Mouse (Mus musculus) kidney, embryonic 15.5 days (tissue): ENCODE measurements around the gene Drap1. TPM values are rescaled to one million over a fixed set of nuclear protein-coding genes. Genes with fewer than 3 reads are reported as not detected.
A peak's percentile ranks its signal among the peaks of the same experiment; 100 is the strongest.

Experiments used
- ATAC-seq: fragments of 200-750 bp; cut with Nextera tagmentation; replicated peaks from 2 replicates; pipeline ENCODE4 v1.8.0; 2017; ENCODE audit warnings: moderate TSS enrichment; ENCODE audit not compliant: low FRiP score
- H3K27ac ChIP-seq: fragments of 300-500 bp; sonication (generic); 2 replicates; pipeline ENCODE4 v1.5.1; 2015; ENCODE audit warnings: mild to moderate bottlenecking, inconsistent platforms
- H3K27me3 ChIP-seq: fragments of 300-500 bp; sonication (generic); 2 replicates; pipeline ENCODE4 v1.6.1; 2015; ENCODE audit warnings: inconsistent platforms
- H3K36me3 ChIP-seq: fragments of 300-500 bp; sonication (generic); 2 replicates; pipeline ENCODE4 v1.6.1; 2015; ENCODE audit warnings: inconsistent platforms
- H3K4me1 ChIP-seq: fragments of 300-500 bp; sonication (generic); 2 replicates; pipeline ENCODE4 v1.6.1; 2015; ENCODE audit warnings: inconsistent platforms
- H3K4me2 ChIP-seq: fragments of 300-500 bp; sonication (generic); 2 replicates; pipeline ENCODE4 v1.6.1; 2015; ENCODE audit warnings: moderate library complexity, mild to moderate bottlenecking, inconsistent platforms
- H3K4me3 ChIP-seq: fragments of 300-500 bp; sonication (generic); replicated peaks from 2 replicates; pipeline ENCODE4 v1.5.1; 2015; ENCODE audit warnings: mild to moderate bottlenecking, inconsistent platforms
- H3K9ac ChIP-seq: fragments of 300-500 bp; sonication (generic); 2 replicates; pipeline ENCODE4 v1.6.1; 2015; ENCODE audit warnings: mild to moderate bottlenecking, inconsistent platforms
- H3K9me3 ChIP-seq: fragments of 300-500 bp; sonication (generic); replicated peaks from 2 replicates; pipeline ENCODE4 v1.6.1; 2016; ENCODE audit warnings: inconsistent platforms
- WGBS: fragments of 180-500 bp; shearing (Covaris S2); methylation state at CpG from one replicate; pipeline ENCODE4 v1.1.7; 2015; ENCODE audit warnings: mixed read lengths; 5-methylcytosine and 5-hydroxymethylcytosine counted together
- polyA plus RNA-seq: library from polyadenylated mRNA; unstranded; fragments of >200 nt; fragmentation: Nextera tagmentation; extraction: Ambion mirVana; gene quantifications from 2 replicates; pipeline ENCODE4 v1.2.1, GENCODE M21; 2015

Gene Drap1
- polyA plus RNA-seq: 248 and 250 TPM in 2 replicates

DNA sequence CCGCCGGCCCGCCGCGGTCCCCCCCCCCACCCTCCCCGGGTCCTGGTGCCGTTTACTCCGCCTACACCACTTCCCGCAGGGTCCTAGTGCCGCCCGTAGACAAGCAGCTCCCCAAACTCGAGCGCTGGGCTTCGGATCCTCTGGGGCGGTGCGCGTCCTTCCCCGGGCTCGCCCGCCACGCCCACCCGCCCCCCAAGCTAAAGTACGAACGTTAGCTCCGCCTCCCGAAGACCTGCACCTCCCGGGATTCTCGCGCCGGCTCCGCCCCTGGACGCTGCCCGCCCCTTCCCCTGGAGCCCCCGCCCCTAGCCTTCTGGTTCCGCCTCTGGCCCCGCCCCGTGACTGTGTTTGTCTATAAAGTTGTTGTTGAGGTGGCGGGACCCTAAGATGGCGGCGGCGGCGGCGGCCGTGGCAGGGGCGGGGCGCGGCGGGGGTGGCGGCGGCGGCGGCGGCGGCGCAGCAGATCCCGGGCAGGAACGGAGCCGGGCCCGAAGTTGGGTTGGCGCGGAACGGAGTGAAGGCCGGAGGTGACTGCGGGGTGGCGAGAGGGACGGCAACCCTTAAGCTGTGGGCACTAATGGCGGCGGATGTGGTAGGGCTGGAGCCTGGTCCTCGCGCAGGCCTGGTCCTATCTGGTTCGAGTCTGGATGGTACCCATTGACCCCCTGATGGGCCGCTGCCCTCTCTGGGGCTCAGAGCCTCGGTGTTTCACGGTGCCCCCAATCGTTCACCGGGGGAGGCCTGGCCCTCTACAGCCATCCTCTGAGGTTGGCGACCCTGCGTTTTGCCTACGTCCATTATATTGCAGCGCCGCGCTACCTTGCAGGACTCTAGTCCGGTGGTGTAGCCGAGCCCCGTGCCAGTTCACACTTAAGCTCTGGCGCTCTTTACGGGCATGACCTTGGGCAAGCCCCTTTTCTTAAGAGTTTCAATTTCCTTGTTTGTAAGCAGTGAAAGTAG lies at the start of gene Drap1, which contains the start of gene AI837181:
Gene Drap1, minus strand, starts transcription at position 198 of the 960 bp plus-strand sequence.
Gene AI837181, plus strand, starts transcription at position 363 of the 960 bp plus-strand sequence.
- peak within 1 kb of the TSS; percentile 79 for H3K4me2 ChIP-seq
- peak within 1 kb of the TSS; percentile 86 for H3K4me3 ChIP-seq
- peaks cover 38% of the 10 kb centered on the region for H3K4me1 ChIP-seq
- peaks cover 44% of the 10 kb centered on the region for H3K36me3 ChIP-seq
- H3K27ac ChIP-seq: peak within 1 kb of the TSS; percentile 95
- H3K9ac ChIP-seq: peak within 1 kb of the TSS; percentile 90
- ATAC-seq: peak; percentile 92
- no peaks in the 10 kb centered on the region for H3K9me3 ChIP-seq
- no peaks in the 10 kb centered on the region for H3K27me3 ChIP-seq
- WGBS: under 1% methylated on average over 80 of the region's 87 CpGs

DNA sequence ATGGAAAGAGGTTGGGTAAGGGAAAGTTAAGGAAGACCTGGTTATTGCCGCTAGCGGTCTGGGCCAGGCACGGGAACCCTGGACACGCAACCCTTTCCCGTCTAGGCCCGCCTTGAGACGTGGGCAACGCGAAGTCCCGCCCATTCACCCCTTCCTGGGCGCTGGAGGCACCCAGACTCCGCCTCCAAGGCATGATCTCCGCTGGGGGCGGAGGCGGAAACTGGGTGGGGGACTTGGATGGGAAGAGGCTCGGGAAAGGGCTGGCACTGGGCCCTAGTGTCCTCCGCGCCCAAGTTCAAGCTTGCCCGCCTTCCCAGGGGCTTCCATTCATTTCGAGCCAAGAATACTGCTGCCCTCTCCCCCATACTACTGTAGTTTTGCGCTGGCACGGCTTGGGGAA lies 48.9 kb upstream of the Drap1 start, which contains the start of gene Efemp2:
Gene Efemp2, plus strand, starts transcription at position 235 of the 400 bp plus-strand sequence.
- peaks cover 44% of the 10 kb centered on the region for H3K4me1 ChIP-seq

DNA sequence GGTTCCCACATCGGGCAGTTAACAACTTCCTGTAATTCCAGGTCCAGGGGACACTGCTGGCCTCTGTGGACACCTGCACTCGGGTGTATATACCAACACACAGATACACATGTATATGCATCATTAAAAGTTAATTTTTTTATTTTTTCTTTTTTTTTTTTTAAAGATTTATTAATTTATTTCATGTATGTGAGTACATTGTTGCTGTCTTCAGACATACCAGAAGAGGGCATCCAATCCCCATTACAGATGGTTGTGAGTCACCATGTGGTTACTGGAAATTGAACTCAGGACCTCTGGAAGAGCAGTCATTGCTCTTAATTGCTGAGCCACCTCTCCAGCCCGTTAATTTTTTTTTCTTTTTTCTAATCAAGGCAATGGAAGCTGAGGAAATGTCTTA lies 48.1 kb upstream of the Drap1 start:
- H3K27ac ChIP-seq: peak overlapping the region; percentile 93; the same call in 1 of the 2 replicates
- 78% methylated on average over 3 of the region's 3 CpGs for WGBS

More for the DNA sequence above, 48.9 kb upstream of the Drap1 start, which contains the start of gene Efemp2:
- 0% methylated on average over 22 of the region's 22 CpGs for WGBS
- peak within 1 kb of the TSS; percentile 73 for H3K9ac ChIP-seq
- peak within 1 kb of the TSS; percentile 93 for H3K27ac ChIP-seq
- H3K4me2 ChIP-seq: peak within 1 kb of the TSS; percentile 93
- peak; percentile 71 for ATAC-seq
- H3K9me3 ChIP-seq: no peaks in the 10 kb centered on the region
- H3K36me3 ChIP-seq: peaks cover 27% of the 10 kb centered on the region
- H3K27me3 ChIP-seq: no peaks in the 10 kb centered on the region
- H3K4me3 ChIP-seq: peak within 1 kb of the TSS; percentile 69

DNA sequence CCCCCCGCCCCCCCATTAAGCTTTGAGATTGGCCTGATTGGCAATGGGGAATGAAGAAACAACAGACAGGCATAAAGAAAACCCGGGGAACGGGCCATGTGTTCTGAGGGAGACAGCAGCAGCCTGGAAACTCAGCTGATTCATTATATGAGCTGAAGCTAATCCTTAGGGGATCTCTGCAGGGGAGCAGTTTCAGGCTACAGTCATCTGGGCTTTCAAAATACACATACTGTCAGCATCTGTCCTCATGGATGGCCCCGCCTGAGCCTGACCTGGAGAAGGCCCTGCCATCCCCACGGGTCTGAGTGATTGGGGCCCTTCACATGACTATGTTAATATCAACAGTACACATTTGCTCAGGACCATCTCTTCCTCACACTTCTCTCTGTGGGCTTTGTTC lies 47.1 kb upstream of the Drap1 start:
- Histone ChIP-seq H3K4me3 (no peak overlapping the region), H3K36me3 (peaks cover 20% of the 10 kb centered on the region), H3K27ac (no peak overlapping the region), H3K27me3 (no peaks in the 10 kb centered on the region), H3K4me2 (no peak overlapping the region), H3K4me1 (peaks cover 34% of the 10 kb centered on the region), H3K9me3 (no peaks in the 10 kb centered on the region), H3K9ac (no peak overlapping the region)
- no peak for ATAC-seq
- WGBS: 55% methylated on average over 5 of the region's 5 CpGs

More for the DNA sequence above, 48.1 kb upstream of the Drap1 start:
- ATAC-seq: no peak
- Histone ChIP-seq H3K9ac (no peak overlapping the region), H3K4me3 (peak overlapping the region; percentile 69; the same call in 1 of the 2 replicates), H3K4me2 (peak overlapping the region; percentile 93), H3K9me3 (no peaks in the 10 kb centered on the region), H3K36me3 (peaks cover 20% of the 10 kb centered on the region), H3K27me3 (no peaks in the 10 kb centered on the region), H3K4me1 (peaks cover 42% of the 10 kb centered on the region)

DNA sequence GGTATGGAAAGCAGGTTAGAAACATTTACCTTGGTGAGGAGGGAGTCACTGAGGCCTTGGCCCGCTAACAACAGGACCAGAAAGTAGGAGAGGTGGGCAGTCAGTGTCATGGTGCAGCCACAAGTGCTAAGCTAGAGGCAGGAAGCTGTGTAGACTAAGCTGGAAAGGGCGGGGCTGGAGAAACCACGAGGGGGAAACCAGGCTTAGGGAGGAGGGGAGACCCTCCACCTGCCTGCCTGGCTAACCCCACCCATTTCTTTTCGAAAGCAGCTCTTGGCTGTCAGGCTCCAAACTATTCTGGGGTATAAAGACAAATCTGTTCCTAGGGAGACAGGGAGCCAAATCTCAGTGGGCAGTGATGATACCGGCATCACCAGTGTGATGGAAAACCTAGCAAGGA lies 43.6 kb upstream of the Drap1 start, which contains the start of gene Ctsw:
Gene Ctsw, minus strand, starts transcription at position 134 of the 400 bp plus-strand sequence.
- no peak within 1 kb of the TSS for H3K4me3 ChIP-seq
- no peak for ATAC-seq
- 53% methylated on average over 5 of the region's 5 CpGs for WGBS
- H3K27ac ChIP-seq: no peak within 1 kb of the TSS
- H3K4me2 ChIP-seq: no peak within 1 kb of the TSS
- H3K4me1 ChIP-seq: peaks cover 15% of the 10 kb centered on the region
- no peaks in the 10 kb centered on the region for H3K9me3 ChIP-seq
- H3K27me3 ChIP-seq: no peaks in the 10 kb centered on the region
- H3K9ac ChIP-seq: no peak within 1 kb of the TSS
- peaks cover 46% of the 10 kb centered on the region for H3K36me3 ChIP-seq

DNA sequence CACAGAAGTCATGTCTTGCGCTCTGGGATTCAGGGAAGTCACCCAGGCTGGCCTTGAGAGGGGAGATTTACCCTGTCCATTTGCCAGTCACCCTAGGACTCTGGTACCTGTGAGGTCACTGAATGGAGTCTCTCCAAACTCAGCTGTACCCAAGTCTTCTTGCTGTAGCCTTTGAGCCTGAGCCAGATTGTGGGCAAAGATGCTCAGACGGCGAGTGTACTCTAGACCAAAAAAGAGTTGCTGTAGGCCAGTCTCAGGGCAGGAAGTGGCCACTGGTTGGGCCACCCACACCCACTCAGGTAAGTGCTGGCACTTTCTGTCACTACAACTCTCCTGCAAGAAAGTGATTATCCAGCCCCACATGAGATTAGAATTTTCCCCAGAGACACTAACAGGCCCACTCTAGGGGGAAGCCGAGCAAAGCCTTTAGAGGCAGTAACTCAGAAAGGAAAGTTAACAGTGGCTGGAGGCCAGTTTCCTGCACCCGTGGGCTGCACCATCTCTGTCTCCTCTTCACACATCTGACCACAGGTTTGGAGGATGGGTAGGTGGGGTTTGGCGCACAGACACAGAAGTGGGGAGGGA lies 42.2 kb upstream of the Drap1 start:
- H3K9ac ChIP-seq: no peak overlapping the region
- no peaks in the 10 kb centered on the region for H3K9me3 ChIP-seq
- H3K36me3 ChIP-seq: peaks cover 60% of the 10 kb centered on the region
- no peaks in the 10 kb centered on the region for H3K27me3 ChIP-seq
- H3K4me2 ChIP-seq: no peak overlapping the region
- no peak overlapping the region for H3K27ac ChIP-seq
- no peak for ATAC-seq
- no peak overlapping the region for H3K4me3 ChIP-seq
- WGBS: 93% methylated on average over 6 of the region's 6 CpGs
- H3K4me1 ChIP-seq: peaks cover 10% of the 10 kb centered on the region

DNA sequence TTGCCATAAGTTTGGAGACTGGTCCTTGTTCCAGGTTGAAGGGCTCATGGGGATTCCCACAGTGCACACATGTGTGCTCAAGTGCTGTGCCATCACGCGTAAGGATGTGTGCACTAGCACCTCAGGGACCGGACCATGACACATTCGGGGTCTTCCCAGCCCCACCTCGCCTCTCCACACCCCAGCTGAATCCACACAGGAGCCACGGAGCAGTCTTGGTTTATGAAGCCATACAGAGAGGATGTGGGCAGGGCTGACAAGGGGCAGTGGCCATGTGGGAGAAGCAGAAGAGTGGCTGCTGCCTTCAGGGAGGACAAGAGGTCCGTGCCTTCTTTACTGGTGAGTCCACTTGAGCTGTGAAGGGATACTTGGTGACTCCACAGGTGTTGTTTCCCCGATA lies 40.3 kb upstream of the Drap1 start:
- Histone ChIP-seq H3K36me3 (peaks cover 63% of the 10 kb centered on the region), H3K27ac (no peak overlapping the region), H3K4me1 (peaks cover 24% of the 10 kb centered on the region), H3K9me3 (no peaks in the 10 kb centered on the region), H3K9ac (no peak overlapping the region), H3K27me3 (no peaks in the 10 kb centered on the region), H3K4me2 (no peak overlapping the region), H3K4me3 (no peak overlapping the region)
- 96% methylated on average over 8 of the region's 8 CpGs for WGBS
- no peak for ATAC-seq

DNA sequence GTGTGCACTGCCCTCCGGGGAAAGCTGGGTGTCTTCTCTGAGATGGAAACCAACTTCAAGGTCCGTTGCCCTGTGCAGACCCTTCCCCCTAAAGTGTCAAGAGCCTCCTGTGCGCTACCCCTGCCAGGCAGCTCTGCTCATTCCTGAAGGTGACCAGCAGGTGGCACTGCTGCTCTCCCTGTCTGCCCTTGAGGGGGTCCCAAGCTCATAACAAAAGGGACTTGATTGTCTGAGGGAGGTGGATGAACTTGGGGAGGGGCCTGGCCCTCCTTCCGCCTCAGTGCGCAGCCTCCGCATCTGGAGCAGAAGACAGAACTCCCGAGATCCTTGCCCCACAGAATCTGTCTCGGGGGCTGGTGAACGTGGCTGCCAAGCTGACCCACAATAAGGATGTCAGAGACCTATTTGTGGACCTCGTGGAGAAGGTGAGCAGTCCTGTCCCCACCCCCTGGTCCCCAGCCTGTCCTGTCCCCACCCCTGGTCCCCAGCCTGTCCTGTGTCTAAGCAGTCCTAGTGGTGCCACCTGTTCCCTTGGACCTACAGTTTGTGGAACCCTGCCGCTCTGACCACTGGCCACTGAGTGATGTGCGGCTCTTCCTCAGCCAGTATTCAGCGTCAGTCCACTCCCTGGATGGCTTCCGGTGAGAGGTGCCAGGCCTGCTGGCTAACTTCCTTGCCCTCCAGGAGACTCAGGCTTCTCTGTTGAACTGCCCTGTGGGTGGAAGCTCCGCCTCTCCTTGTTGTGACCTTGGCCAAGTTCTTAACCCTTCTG lies 39.2 kb upstream of the Drap1 start:
- Histone ChIP-seq H3K9ac (peak overlapping the region; percentile 38; the same call in 1 of the 2 replicates), H3K4me1 (peaks cover 28% of the 10 kb centered on the region), H3K27ac (peak overlapping the region; percentile 72), H3K36me3 (peaks cover 63% of the 10 kb centered on the region), H3K9me3 (no peaks in the 10 kb centered on the region), H3K4me2 (peak overlapping the region; percentile 47), H3K27me3 (0 out of 2 replicates have a peak, but pooled peaks cover 2% of the 10 kb centered on the region), H3K4me3 (peak overlapping the region; percentile 28)
- WGBS: 35% methylated on average over 15 of the region's 15 CpGs
- peak; percentile 27; the same call in 1 of the 2 replicates for ATAC-seq

DNA sequence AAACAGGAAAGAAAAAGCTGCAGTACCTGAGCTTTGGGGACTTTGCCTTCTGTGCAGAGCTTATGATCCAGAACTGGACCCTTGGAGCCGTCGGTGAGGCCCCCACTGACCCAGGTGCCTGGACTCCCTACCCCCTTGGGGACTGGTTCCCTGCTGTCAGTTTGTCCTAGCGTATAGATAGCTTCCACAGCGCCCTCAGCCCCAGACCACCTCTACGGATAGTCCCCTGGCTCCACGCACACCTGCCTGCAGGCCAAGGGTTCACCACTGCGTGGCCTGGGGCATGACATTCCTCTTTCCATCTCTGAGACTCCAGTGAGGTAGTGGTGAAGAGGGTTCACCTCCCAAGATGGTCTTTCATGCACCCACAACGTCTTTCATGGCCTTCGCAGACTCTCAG lies 38.4 kb upstream of the Drap1 start:
- H3K4me1 ChIP-seq: peaks cover 31% of the 10 kb centered on the region
- H3K36me3 ChIP-seq: peaks cover 63% of the 10 kb centered on the region
- H3K27ac ChIP-seq: no peak overlapping the region; the same call in 1 of the 2 replicates
- no peak overlapping the region for H3K4me3 ChIP-seq
- no peak overlapping the region for H3K9ac ChIP-seq
- H3K27me3 ChIP-seq: 0 out of 2 replicates have a peak, but pooled peaks cover 2% of the 10 kb centered on the region
- no peaks in the 10 kb centered on the region for H3K9me3 ChIP-seq
- no peak overlapping the region for H3K4me2 ChIP-seq
- no peak for ATAC-seq
- WGBS: 88% methylated on average over 9 of the region's 9 CpGs

DNA sequence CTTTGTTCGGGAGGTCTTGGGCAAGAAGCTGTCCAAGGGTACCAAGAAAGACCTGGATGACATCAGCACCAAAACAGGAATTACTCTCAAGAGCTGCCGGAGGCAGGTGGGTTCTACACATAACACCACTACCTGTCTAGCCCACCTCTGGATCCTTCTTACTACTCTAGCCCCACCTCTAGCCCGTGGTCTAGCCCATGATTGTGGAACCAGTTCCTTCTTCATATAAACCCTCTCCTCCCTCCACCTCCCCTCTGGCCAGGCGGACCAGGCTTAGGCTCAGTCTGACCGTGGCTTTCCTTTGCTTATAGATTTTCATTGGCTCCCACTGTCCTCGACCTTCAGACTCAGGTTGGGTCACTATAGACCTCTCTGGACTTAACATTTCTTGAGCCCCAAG lies 36.6 kb upstream of the Drap1 start:
- 89% methylated on average over 6 of the region's 6 CpGs for WGBS
- no peaks in the 10 kb centered on the region for H3K9me3 ChIP-seq
- H3K9ac ChIP-seq: peak overlapping the region; percentile 70
- no peak for ATAC-seq
- 0 out of 2 replicates have a peak, but pooled peaks cover 2% of the 10 kb centered on the region for H3K27me3 ChIP-seq
- H3K4me2 ChIP-seq: peak overlapping the region; percentile 80
- H3K4me3 ChIP-seq: peak overlapping the region; percentile 69
- peaks cover 47% of the 10 kb centered on the region for H3K36me3 ChIP-seq
- H3K27ac ChIP-seq: no peak overlapping the region
- peaks cover 43% of the 10 kb centered on the region for H3K4me1 ChIP-seq

DNA sequence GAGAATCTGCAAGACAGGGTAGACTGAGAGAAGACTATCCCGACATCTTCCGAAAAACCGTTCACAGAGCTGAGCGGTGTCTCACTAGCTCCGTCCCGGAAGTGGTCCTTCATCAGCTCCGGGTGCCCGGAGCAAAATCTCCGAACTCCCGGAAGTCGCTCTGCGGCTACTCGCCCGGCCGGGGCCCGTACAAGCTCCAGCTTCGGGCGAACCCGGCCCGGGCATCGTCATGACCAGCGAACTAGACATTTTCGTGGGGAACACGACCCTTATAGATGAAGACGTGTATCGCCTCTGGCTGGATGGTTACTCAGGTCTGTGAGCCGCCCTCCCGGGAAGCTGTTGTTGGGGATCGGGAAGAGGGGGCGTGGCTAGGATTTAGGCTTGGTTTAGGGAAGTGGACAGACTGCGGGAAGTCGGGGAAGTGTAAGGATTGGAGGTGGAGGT lies 35.7 kb upstream of the Drap1 start, which contains the start of gene Fibp:
Gene Fibp, plus strand, starts transcription at position 151 of the 447 bp plus-strand sequence.
- Histone ChIP-seq H3K9ac (peak within 1 kb of the TSS; percentile 70), H3K27me3 (0 out of 2 replicates have a peak, but pooled peaks cover 2% of the 10 kb centered on the region), H3K4me2 (peak within 1 kb of the TSS; percentile 80), H3K9me3 (no peaks in the 10 kb centered on the region), H3K36me3 (peaks cover 38% of the 10 kb centered on the region), H3K27ac (peak within 1 kb of the TSS; percentile 71), H3K4me1 (peaks cover 53% of the 10 kb centered on the region), H3K4me3 (peak within 1 kb of the TSS; percentile 69)
- WGBS: under 1% methylated on average over 32 of the region's 32 CpGs
- ATAC-seq: peak; percentile 43
